27 mouse cellular contexts compared by ENCODE assay signal in genomic region chr2:33502602-33503001, GRCm38 (mm10).
"Had no signal": no experiment of that assay in that cellular context is flagged by ENCODE, and none has a peak within 500 bp of the region (broad histone marks: within the 10 kb centered on the region; RNA-seq: fewer than 3 reads in every experiment).

No protein-coding gene starts in this region.

- H3K4me1 ChIP-seq: heart, embryonic 10.5 days; heart, embryonic 12.5 days; hindbrain, embryonic 10.5 days; hindbrain, embryonic 12.5 days; intestine, embryonic 15.5 days; limb, embryonic 13.5 days; limb, embryonic 15.5 days had no signal

- H3K4me3 ChIP-seq: gastrocnemius, adult 2 months; heart, embryonic 10.5 days; heart, embryonic 12.5 days; hindbrain, embryonic 10.5 days; hindbrain, embryonic 12.5 days; intestine, embryonic 15.5 days; limb, embryonic 13.5 days; limb, embryonic 15.5 days; liver, embryonic 12.5 days had no signal

- H3K27ac ChIP-seq: gastrocnemius, adult 2 months; heart, embryonic 10.5 days; hindbrain, embryonic 10.5 days; hindbrain, embryonic 12.5 days; hindbrain, embryonic 14.5 days; intestine, embryonic 15.5 days; limb, embryonic 13.5 days; limb, embryonic 15.5 days; liver, embryonic 12.5 days; liver, embryonic 14.5 days had no signal

- H3K9ac ChIP-seq: heart, embryonic 12.5 days; hindbrain, embryonic 12.5 days; hindbrain, embryonic 14.5 days; intestine, embryonic 15.5 days; limb, embryonic 13.5 days; limb, embryonic 15.5 days; liver, embryonic 12.5 days; liver, embryonic 14.5 days had no signal

- H3K36me3 ChIP-seq: heart, embryonic 10.5 days; heart, embryonic 12.5 days; hindbrain, embryonic 10.5 days; hindbrain, embryonic 12.5 days; intestine, embryonic 15.5 days; limb, embryonic 13.5 days; limb, embryonic 15.5 days; liver, embryonic 12.5 days had no signal

- ATAC-seq: hindbrain, embryonic 16.5 days; inflammation-experienced regulatory T-cells, adult 6 months; intestine, embryonic 15.5 days; intestine, postnatal 0 days; liver, embryonic 12.5 days had no signal

- H3K27me3 ChIP-seq: hindbrain, embryonic 12.5 days; intestine, embryonic 15.5 days; limb, embryonic 15.5 days; liver, embryonic 12.5 days had no signal

- H3K9me3 ChIP-seq: intestine, embryonic 15.5 days; limb, embryonic 15.5 days; liver, embryonic 12.5 days had no signal

- H3K4me2 ChIP-seq: heart, embryonic 12.5 days; hindbrain, embryonic 12.5 days; hindbrain, embryonic 14.5 days; intestine, embryonic 15.5 days; limb, embryonic 13.5 days; limb, embryonic 15.5 days; liver, embryonic 12.5 days had no signal

- DNase-seq: gastrocnemius, adult 2 months; gastrocnemius, postnatal 10 days; gastrocnemius, postnatal 25 days; heart, adult 18-20 months; heart, postnatal 10 days; heart, postnatal 4 days; kidney, adult 18-20 months; kidney, adult 8-10 months; kidney, postnatal 10 days; kidney, postnatal 25 days; kidney, postnatal 4 days; layer of hippocampus, adult 9-11 months; layer of hippocampus, postnatal 36 days; left cerebral cortex, postnatal 4 days had no signal
